Mouse (Mus musculus): ENCODE measurements around the gene Cd200r4. TPM values are rescaled to one million over a fixed set of nuclear protein-coding genes. Genes with fewer than 3 reads are reported as not detected.

The Cd200r4 gene
- 0.12 and 0.64 TPM in 2 replicates for polyA plus RNA-seq (2015; fragmentation: Nextera tagmentation; extraction: Ambion mirVana)

GRCm38 (mm10) chr16:44811544-44811943 is at the start of gene Cd200r4:
TSS of gene Cd200r4 (plus strand) at chr16:44811733.

DNA sequence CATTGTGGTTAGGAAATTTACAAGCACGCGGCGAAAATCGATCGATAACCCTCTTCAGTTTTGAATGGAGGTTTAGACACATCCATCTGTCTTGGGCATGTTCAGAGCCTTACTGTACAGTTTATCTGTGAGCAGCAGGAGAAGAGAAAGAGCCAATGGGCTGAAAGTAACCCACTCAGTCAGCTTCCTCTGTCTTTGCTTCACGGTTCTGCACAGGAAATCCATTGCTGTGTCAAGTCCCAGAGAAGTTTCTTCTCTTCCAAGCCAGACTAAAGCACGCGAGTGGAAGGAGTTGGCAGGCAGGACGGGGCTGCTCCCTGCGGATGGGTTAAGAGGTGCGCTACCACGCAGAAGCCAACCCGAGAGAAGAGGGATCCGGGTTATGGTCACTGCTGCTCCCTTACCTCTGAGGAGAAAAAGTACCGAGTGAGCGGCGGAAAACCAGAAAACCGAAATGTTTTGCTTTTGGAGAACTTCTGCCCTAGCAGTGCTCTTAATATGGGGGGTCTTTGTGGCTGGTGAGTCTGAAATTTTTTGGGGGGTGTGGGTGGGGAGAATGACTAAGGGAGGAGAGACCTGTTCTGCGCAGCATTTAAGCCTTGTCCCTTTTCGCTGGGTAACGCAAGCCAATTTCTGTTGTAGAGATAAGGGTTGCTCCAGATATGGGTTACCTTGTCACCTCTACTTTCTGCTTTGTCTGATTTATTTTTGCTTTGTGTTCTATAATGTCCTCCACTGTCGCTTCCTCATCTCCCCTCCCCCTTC is 45.8 kb upstream of the Cd200r4 start, which contains the start of gene Cd200r1:
TSS of gene Cd200r1 (plus strand) at position 182 of the 765 bp plus-strand sequence.

DNA sequence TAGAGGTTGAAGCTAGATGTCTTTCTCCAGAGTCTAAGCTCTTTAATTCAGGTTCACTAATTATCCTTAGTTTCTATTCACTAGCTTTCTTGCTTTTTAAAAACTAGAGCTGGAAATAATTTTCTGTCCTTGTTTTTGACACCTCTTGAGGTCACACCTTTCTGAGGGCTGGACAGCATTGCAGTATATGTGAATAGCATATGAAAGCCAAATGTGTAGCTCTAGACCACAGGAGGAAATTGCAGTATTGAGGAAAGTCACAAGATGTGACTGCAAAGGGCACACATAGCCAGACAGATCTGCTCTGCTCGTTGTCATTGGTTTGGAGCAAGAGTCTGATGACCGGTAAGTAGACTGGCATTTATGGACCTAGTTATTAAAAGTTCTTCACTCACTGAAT is 55.3 kb downstream of the Cd200r4 start, which contains the start of gene Cd200r2:
TSS of gene Cd200r2 (plus strand) at position 301 of the 400 bp plus-strand sequence.

Other genes with a start within 250 kb of the Cd200r4 start
- 4.5 and 5.1 TPM in 2 replicates for gene Nepro, start 87.4 kb upstream of the Cd200r4 start, polyA plus RNA-seq (2015; fragmentation: Nextera tagmentation; extraction: Ambion mirVana)
- 18.2 and 24.8 TPM in 2 replicates for gene Gtpbp8, start 65.4 kb upstream of the Cd200r4 start, polyA plus RNA-seq (2015; fragmentation: Nextera tagmentation; extraction: Ambion mirVana)
- 1.6 and 4.0 TPM in 2 replicates for gene Cd200r1, start 46.0 kb upstream of the Cd200r4 start, polyA plus RNA-seq (2015; fragmentation: Nextera tagmentation; extraction: Ambion mirVana)
- gene Cd200r2, start 55.4 kb downstream of the Cd200r4 start, polyA plus RNA-seq (2015; fragmentation: Nextera tagmentation; extraction: Ambion mirVana) = 0.15 TPM in 1 of 2 replicates, not detected in the other
- 5.1 and 6.8 TPM in 2 replicates for gene Cd200r3, start 131.9 kb downstream of the Cd200r4 start, polyA plus RNA-seq (2015; fragmentation: Nextera tagmentation; extraction: Ambion mirVana)